Mouse (Mus musculus): ENCODE results near the gene Inf2. TPM values are rescaled to one million over a fixed set of nuclear protein-coding genes. Genes with fewer than 3 reads are reported as not detected.

Gene Inf2
- total RNA-seq, 2 experiments from 2014 or later, result 21.7 to 25.4 TPM

DNA sequence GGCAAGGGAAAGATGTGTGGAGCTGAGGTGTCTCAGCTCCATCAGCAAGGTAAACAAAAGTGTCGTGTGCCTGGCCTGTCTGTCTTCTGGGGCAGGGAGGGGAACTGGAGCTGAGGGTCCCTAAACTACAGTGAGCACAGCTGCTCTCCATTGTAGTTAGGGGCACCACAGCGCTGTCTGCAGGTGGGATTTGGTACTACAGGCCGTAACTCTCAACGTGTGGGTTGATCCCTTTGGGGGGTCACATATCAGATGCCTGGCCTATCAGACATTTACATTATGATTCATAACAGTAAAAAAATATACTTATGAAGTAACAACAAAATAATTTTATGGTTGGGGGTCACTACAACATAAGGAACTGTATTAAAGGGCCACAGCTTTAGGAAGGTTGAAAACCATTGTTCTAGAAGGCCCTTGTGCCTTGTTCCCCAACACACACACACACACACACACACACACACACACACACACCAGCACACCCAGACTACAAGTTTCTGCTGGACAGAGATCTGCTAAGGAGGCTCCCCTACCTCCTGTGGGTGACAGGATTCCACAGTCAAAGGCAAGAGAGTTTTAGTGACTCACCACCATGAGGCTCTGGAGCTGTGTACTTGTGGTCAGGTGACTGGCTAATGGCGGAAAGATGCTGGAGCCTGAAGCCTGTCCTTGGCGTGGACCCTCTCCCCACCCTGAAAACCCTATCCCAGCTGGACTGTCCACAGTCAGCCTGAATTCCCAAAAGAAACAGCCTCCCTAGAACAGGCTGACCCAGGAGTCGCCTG, 38.7 kb downstream of the Inf2 start:
- DNase-seq, result no peak

DNA sequence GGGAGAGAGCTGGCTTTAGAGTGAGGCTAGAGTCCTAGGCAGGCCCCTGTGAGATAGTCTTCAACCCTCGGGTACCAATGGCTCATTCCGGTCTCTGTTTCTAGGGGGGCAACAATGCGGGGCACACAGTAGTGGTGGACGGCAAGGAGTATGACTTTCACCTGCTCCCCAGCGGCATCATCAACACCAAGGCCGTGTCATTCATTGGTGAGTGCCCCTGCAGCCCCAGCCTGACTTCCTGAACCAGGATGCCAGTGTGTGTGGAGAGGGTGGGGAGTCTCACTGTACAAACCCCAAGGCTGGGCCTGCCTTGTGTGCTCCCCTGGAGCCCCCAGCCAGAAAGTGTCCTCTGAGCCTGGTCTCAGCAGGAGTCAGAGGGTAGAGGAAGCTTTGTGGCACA, 39.6 kb downstream of the Inf2 start:
- DNase-seq, result no peak

DNA sequence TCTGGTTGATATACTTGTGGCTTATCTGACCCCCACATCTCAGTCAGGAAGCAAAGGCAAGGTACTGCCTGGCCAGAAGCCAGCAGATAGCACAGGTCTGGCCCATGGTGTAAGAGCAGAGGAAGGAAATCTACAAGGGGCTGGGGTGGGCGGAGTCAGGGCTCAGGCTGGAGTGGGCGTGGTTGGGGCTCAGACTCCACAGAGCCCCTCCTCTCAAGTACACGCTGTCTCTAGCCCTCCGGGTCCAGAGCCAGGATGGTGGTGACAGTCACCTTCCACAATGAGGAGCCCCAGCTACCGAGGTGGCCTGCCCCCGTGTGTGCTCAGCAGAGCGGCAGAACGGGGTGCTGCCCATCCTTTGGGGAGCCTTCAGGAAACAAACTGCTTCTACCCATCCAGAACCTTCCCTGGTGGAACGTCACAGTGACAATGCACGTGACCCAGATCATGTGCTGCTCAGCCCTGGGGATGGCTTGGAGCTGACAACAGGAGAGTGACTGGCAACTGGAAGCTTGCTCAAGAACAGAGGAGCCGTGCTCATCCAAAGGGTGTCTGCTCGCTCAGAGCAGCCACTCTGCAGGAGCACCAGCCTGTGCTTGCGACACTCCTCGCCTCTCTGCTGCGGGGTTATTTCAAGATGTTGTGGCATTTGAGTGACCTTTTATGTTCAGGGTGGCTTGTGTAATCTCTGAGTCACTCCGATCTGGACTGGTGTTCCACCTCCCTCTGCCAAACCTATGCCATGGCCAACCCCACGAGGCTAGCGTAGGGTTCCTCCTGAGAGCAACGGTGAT, 40.5 kb downstream of the Inf2 start:
- DNase-seq, result peak; percentile 79

DNA sequence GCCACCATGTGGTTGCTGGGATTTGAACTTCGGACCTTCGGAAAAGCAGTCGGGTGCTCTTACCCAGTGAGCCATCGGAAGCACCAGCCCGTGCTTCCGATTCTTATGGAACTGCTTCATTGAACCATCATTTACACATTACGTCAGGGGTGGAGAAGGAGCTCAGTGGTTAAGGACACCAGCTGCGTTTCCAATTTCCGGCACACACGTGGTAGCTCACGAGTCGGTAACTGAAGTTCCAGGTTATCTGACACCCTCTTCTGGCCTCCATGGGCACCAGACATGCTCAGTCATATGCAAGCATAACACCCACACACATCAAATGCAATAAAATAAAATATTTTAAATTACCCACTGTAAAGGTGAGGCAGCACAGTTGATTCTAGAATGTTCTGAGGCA, 41.4 kb downstream of the Inf2 start:
- DNase-seq, result no peak

DNA sequence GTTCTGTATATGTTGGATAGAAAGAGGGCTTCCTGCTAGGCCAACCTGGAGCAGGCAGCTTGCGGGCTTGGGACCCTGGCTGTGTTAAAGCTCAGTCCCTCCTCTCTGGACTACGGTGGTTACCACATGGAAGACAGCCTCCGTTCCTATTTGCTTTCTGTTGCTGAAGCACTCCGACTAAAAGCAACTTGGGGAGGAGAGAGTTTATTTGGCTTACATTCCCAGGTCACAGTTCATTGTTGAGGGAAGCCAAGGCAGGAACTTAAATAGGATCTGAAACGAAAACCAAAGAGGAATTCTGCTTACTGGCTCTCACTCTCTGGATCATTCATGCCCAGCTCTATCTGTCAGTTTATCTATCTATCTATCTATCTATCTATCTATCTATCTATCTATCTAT, 42.2 kb downstream of the Inf2 start:
- DNase-seq, result no peak

DNA sequence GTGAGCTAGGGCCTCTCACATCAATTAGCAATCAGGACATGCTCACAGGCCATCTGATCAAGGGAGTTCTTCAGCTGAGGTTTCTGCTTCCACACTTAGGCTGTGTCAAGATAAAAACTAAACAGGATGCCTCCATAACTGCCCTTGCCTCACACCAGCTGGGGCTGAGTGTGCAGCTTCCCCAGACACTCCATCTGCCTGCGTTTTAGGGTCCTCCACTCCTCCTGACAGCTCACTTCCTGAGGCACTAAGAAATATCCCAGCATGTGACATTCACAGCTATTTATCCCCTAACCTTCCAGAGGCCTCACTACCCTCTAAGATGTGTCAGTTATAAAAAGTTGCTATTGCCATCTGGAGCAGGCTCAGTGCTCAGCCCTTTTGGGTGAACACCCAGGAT, 42.9 kb downstream of the Inf2 start:
- no peak for DNase-seq

DNA sequence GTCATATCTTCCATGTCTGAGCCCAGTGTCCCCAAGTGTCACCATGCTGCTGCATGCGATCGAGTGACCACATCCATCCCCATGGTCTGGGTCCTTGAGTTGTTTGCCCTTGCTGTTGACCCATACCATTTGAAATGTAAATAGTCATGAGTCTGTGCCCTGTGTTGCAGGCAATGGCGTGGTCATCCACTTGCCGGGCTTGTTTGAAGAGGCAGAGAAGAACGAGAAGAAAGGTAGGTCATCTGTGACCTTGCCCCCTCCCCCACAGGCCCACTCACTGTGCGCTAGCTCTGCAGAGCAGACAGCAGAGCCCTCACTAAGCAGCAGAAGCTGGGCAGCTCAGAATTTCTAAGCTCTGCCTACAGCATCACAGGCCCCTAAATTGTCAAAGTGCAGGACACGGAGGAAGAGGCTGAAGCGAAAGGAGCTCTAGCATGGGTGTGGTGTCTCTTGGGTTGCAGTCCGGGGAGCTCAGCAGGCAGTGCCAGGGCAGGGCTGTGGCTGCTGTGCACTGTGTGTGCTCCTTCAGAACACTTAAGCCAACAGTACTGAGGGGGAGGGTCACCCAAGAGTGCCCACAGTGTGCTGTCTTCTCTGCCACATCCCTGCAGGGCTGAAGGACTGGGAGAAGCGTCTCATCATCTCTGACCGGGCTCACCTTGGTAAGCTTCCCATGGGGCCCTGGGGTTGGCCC, 43.6 kb downstream of the Inf2 start:
- DNase-seq, result no peak

DNA sequence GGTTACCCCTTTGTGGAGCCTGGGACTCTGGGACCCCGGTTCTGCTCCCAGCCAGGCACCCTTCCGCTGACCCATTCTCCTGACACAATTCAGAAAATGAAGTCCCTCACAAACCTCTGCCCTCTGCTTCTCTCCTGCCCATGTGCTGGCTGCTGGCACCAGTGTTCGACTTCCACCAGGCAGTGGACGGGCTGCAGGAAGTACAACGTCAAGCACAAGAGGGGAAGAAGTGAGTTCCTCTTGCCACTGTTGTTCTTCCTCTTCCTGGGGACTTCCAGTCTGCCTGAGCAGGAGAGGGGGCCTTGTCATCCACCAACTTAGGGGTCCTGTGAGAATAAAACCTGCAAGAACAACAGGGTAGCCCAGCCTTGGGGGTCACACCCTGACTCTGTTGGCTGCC, 44.3 kb downstream of the Inf2 start:
- DNase-seq, result no peak

DNA sequence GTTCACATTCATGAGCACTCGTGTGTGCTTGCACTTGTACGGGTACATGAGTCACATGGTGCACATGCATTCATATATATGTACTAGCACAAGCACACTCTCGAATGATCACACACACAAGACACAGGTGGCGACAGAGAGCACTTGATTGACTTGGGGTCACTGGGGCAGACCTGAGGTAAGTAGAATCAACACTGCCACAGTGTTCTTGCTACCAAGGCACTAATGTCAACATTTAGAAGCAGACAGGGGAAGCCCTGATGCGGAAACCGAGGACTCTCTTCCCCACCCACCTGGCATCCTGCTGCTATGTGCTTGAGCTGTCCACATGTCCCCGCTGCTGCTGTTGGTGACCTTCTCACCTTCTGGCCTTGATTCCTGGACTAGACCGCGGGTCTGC, 45.1 kb downstream of the Inf2 start:
- no peak for DNase-seq

DNA sequence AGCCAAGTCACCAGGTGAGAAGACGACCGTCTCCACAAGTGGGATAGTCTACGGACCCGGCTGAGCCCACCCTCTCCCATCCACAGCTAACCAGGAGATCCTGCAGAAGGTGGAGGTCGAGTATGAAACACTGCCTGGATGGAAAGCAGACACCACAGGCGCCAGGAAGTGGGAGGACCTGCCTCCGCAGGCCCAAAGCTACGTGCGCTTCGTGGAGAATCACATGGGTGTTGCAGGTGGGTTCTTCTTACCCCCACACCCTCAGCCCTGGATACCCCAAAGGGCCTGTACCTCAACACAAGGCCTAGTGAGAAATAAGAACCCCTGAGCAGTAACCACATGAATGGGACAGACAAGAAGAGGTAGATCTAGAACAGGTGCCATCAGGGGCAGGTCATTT, 50.9 kb downstream of the Inf2 start:
- no peak for DNase-seq

DNA sequence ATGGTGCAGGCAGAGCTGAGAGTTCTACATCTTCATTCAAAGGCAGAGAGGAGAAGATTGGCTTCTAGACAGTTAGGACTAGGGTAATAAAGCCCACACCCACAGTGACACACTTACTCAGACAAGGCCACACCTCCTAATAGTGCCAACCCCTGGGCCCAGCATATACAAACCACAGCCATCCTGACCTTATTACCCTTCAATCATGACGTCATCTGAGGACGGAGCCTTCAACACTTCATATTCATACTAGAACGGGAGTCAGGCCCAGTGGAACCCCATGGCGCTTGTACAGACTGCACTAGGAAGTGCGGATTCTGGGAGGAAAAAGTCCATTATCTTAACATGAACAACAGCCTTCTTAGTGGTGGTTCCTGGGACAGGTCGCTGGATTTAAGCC, 54.5 kb downstream of the Inf2 start:
- DNase-seq, result no peak

DNA sequence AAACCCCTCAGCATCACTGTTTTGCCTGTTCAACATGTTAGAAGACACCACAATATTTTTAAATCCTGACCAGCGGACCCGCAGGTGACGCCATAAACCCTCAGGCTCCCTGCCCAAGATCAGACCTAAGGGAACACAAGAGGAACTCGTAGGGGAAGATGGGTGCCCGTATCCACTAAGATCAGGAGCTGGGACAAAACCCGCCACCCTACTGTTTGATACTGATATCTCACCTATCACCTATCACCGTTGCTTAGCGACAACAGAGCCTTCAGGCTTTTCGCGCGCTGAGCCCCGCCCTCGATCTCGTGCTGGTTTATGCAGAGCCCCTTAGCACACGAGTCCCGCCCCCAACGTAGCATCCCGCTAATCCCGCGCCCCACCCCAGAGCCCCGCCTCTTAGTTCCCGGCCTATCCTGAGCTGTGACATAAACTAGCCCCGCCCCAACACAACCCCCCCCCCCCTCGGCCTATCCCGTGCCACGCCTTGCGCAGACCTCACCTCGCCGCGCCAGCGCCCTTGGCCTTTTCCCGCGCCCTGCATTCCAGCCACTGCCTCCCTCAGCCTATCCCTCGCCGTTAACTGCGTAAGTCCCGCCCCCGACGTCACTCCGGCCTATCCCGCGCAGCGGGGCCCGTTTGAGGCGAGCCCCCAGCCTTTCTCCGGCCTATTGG, 55.7 kb downstream of the Inf2 start, which contains the start of gene Siva1:
Gene Siva1, plus strand, starts transcription at position 500 of the 675 bp plus-strand sequence.
- peak; percentile 100 for DNase-seq

DNA sequence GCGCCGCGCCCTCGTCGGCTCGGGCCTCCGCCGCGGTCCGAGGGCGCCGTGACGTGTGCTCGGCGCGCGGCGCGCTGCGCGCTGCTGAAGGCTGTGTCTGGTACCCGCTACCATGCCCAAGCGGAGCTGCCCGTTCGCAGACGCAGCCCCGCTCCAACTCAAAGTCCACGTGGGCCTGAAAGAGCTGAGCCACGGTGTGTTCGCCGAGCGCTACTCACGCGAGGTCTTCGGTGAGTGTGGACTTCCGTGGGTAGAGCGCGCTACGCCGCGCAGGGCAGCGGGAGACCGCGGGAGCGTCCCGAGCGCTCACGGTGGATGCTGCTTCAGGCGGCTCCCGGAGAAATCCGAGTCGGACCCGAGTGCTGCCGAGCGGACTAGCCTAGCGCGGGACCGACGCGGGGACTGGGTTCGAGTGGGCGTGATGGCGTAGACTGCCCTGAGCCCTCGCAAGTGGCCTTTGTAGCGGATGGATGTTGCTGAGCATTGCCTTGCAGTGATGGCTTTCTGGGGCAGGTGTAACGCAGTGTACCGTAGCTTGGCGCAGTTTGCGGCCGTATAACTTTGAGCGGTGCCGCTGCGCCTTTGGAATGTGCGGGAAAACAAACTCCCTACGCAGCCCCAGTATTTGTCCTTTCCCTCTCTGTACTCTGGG, 56.4 kb downstream of the Inf2 start:
- DNase-seq, result no peak

DNA sequence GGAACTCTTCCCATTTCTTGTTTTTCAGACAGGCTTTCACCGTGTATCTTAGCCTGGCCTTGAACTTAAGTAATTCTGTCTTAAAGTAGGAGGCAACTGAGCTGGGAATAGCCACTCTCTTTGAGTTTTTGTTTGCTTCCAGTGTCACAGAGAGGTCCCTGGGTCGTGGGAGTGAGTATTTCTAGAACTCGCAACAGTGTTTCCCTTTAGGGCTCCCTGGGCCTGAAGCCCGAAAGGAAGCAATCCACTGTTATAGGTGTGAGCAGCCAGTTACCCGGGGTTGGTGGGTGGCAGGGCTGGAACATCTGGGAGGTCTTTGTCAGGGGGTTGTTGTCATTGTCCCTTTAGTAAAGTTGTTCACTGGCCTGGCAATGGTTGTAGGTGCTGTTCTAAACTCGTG, 57.6 kb downstream of the Inf2 start:
- DNase-seq, result no peak

DNA sequence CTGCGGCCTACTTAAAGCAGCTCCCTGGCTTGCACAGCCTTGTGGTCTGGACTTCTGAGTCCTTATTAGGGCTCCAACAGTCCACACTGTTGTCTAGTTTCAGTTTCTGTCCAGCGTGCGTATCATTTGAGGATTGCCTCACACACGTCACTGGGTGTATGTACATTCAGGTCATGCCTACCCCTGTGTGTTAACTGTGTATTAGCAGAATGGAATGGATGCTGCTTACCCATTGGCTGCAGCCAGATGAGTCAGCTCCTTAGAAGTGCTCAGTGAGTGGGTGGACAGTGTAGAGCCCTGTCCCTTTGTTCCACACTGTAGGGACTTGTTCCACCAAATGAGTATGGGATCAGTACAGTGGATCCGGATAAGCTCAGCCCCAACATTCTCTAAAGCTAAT, 59.5 kb downstream of the Inf2 start:
- DNase-seq, result no peak

DNA sequence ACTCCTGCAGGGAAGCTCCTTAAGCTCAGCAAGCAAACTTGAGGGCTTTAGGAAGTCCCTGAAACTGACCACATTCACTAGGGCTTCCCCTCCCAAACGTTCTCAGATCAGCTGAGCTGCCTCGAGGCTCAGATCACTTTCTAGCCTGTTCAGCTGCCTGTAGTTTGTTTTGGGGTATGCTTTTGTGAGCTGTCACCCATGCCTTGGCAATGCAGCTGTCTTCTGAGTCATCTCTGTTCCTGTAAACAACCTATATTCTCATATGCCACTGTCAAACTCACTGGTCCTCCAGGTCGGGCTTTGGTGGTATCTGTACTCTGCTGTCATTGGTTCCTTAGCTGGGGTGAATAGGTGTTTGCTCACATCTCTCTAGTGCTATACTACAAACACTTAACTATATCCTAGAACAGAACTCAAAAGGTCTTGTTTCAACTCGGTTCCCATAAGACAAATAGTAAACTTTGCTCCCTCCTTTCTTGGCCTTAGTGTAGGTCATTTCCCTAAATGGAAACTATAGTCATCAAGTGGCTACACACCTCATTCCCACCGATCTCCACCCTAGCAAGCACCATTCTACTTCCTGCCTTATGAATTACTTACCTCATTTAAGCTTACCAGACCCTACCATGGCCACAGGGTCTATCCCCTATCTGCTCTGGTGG, 63.3 kb downstream of the Inf2 start:
- DNase-seq, result no peak

DNA sequence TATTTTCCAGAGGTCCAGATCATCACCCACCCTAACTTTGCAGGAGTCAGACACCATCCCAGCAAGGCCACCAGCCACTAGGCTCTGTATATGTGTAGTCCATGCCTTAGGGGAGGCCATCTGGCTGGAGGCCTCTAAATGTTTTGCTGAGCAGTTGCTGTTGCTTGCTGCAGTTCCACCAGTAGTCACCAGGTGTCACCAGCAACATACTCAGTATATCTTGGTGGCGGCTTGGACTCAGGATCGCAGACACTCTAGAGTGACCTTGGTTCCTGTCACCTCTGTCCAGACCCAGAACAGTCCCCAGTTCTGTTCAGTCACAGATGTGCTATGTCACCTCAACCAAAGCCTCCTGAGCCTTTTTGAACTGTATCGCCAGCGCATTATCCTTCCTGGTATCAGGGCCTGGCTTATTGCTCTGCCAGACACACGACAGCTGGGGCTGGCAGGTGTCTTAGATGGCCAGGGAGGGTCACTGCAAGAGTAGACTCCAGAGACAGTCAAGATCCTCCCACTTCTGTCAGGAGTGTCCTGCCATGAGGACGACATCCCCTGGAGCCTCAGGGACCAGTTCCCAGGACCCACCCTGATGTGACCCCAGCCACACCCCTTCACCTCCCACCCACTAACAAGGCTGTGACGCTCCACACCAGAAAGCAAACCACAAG, 64.7 kb downstream of the Inf2 start:
- peak; percentile 92 for DNase-seq

DNA sequence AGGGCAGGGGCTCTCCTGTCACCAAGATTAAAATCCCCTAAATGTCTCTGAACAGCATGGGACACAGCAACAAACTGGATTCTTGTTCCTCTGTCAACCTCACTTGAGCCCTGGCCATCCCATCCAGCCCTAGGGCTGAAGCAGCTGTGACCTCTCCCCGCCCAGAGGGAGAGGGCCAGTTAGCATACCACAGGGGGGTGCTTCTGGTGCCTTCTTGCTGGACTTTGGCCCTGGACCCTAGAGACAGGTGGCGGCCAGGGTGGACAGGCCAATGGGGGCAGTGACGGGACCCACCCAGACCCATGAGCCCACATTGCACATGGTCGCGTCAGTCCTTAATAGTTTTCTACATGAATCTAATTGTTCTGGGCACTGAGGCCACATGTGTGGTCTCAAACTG, 65.5 kb downstream of the Inf2 start:
- DNase-seq, result no peak

DNA sequence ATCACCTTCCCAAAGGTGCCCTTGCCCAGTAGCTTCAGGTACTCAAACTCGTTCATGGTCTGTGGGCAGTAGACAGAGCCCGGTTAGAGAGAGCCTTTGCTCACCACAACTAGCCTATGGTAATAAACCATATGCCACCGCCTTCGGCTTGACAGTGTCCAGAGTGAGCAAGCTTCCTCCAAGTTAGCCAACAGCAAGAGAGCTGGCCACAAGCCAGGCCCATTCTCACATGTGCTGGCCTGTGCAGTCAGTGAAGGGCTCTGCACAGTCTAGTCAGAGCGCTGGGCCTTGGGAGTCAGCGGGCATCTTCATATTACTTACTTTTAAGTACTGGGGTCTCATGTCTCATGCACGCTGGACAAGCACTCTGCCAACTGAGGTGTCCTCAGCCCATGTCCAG, 70.0 kb downstream of the Inf2 start:
- peak; percentile 73 for DNase-seq

DNA sequence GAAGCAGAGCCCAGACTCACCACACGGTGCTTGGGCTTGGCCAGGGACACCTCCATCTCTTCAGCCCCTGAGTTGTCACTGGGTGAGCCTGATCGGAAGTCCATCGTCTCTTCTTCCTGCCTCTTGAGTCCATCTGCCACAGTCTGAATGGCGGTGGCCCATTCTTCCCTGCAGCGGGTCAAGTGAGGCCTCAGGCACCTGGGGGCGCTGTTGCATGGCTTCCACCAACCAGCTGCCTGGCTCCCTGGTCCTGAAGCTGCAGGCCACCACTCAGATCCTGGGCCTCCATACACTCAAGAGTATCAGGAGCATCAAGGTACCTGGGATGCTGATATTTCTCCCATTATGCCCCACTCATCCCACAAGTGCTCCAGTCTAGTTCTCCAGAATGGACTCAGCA, 70.5 kb downstream of the Inf2 start:
- DNase-seq, result peak; percentile 86

Measured in adrenal gland, postnatal 10 days (tissue).